Mouse (Mus musculus) heart, embryonic 12.5 days (tissue): Measurements from ENCODE around the gene Negr1. TPM values are rescaled to one million over a fixed set of nuclear protein-coding genes. Genes with fewer than 3 reads are reported as not detected.

Experiments used
- ATAC-seq: fragments of 200-750 bp; cut with Nextera tagmentation; 2 replicates; pipeline ENCODE4 v1.8.0; 2017; ENCODE audit warnings: moderate TSS enrichment, moderate library complexity; ENCODE audit not compliant: insufficient number of reproducible peaks, low FRiP score
- H3K27ac ChIP-seq: fragments of 300-500 bp; sonication (generic); 2 replicates; pipeline ENCODE4 v1.5.1; 2016; ENCODE audit warnings: mild to moderate bottlenecking, moderate library complexity; ENCODE audit not compliant: poor library complexity, severe bottlenecking
- H3K27me3 ChIP-seq: fragments of 300-500 bp; sonication (generic); replicated peaks from 2 replicates; pipeline ENCODE4 v1.6.1; 2016; ENCODE audit warnings: mild to moderate bottlenecking, moderate library complexity
- H3K36me3 ChIP-seq: fragments of 300-500 bp; sonication (generic); 2 replicates; pipeline ENCODE4 v1.6.1; 2016; ENCODE audit warnings: mild to moderate bottlenecking, moderate library complexity
- H3K4me1 ChIP-seq: fragments of 300-500 bp; sonication (generic); replicated peaks from 2 replicates; pipeline ENCODE4 v1.6.1; 2016; ENCODE audit warnings: mild to moderate bottlenecking
- H3K4me2 ChIP-seq: fragments of 300-500 bp; sonication (generic); 2 replicates; pipeline ENCODE4 v1.6.1; 2016; ENCODE audit warnings: mild to moderate bottlenecking, moderate library complexity
- H3K4me3 ChIP-seq: fragments of 300-500 bp; sonication (generic); 2 replicates; pipeline ENCODE4 v1.5.1; 2016; ENCODE audit warnings: mild to moderate bottlenecking
- H3K9ac ChIP-seq: fragments of 300-500 bp; sonication (generic); 2 replicates; pipeline ENCODE4 v1.6.1; 2016; ENCODE audit warnings: mild to moderate bottlenecking, moderate library complexity
- H3K9me3 ChIP-seq: fragments of 300-500 bp; sonication (generic); replicated peaks from 2 replicates; pipeline ENCODE4 v1.6.1; 2016; ENCODE audit warnings: mild to moderate bottlenecking, moderate library complexity
- WGBS: fragments of 180-500 bp; shearing (Covaris S2); methylation state at CpG from one replicate; pipeline ENCODE4 v1.1.7; 2016; 5-methylcytosine and 5-hydroxymethylcytosine counted together
- polyA plus RNA-seq: library from polyadenylated mRNA; unstranded; fragments of >200 nt; fragmentation: Nextera tagmentation; extraction: Ambion mirVana; gene quantifications from 2 replicates; pipeline ENCODE4 v1.2.1, GENCODE M21; 2016

The Negr1 gene
- polyA plus RNA-seq, 1 experiment from 2014 or later: 2.2 TPM

- Histone ChIP-seq H3K4me2 (no peak overlapping the region), H3K4me3 (no peak overlapping the region), H3K4me1 (peaks cover 7% of the 10 kb centered on the region), H3K9me3 (no peaks in the 10 kb centered on the region), H3K27me3 (no peaks in the 10 kb centered on the region), H3K9ac (no peak overlapping the region), H3K27ac (no peak overlapping the region), H3K36me3 (no peaks in the 10 kb centered on the region)
- ATAC-seq: no peak
Measured at GRCm38 (mm10) chr3:157109308-157109707, 547.7 kb downstream of the Negr1 start.

- ATAC-seq: peak; percentile 71
- H3K27me3 ChIP-seq: no peaks in the 10 kb centered on the region
- no peak overlapping the region for H3K4me3 ChIP-seq
- peak overlapping the region; percentile 29; the same call in 1 of the 2 replicates for H3K4me2 ChIP-seq
- no peaks in the 10 kb centered on the region for H3K9me3 ChIP-seq
- H3K4me1 ChIP-seq: peaks cover 26% of the 10 kb centered on the region
- peak overlapping the region; percentile 63 for H3K27ac ChIP-seq
- WGBS: 24% methylated on average over 5 of the region's 5 CpGs
- no peak overlapping the region for H3K9ac ChIP-seq
- H3K36me3 ChIP-seq: no peaks in the 10 kb centered on the region
Measured at GRCm38 (mm10) chr3:157115105-157115760, 553.6 kb downstream of the Negr1 start.

- Histone ChIP-seq H3K9me3 (no peaks in the 10 kb centered on the region), H3K4me2 (no peak overlapping the region), H3K9ac (no peak overlapping the region), H3K4me1 (peaks cover 26% of the 10 kb centered on the region), H3K36me3 (no peaks in the 10 kb centered on the region), H3K4me3 (no peak overlapping the region), H3K27ac (no peak overlapping the region), H3K27me3 (no peaks in the 10 kb centered on the region)
- no peak for ATAC-seq
- 98% methylated on average over 1 of the region's 1 CpGs for WGBS
Measured at GRCm38 (mm10) chr3:157116024-157116423, 554.4 kb downstream of the Negr1 start.

- H3K4me2 ChIP-seq: no peak overlapping the region
- no peak overlapping the region for H3K9ac ChIP-seq
- H3K27ac ChIP-seq: no peak overlapping the region
- no peak for ATAC-seq
- H3K36me3 ChIP-seq: no peaks in the 10 kb centered on the region
- H3K4me1 ChIP-seq: peaks cover 14% of the 10 kb centered on the region
- WGBS: 47% methylated on average over 2 of the region's 2 CpGs
- H3K9me3 ChIP-seq: no peaks in the 10 kb centered on the region
- no peaks in the 10 kb centered on the region for H3K27me3 ChIP-seq
- H3K4me3 ChIP-seq: no peak overlapping the region
Measured at GRCm38 (mm10) chr3:157119916-157120315, 558.3 kb downstream of the Negr1 start.

- H3K4me1 ChIP-seq: no peaks in the 10 kb centered on the region
- H3K4me3 ChIP-seq: no peak overlapping the region
- H3K27ac ChIP-seq: no peak overlapping the region
- ATAC-seq: no peak
- H3K27me3 ChIP-seq: no peaks in the 10 kb centered on the region
- no peak overlapping the region for H3K9ac ChIP-seq
- H3K36me3 ChIP-seq: no peaks in the 10 kb centered on the region
- no peak overlapping the region for H3K4me2 ChIP-seq
- no peaks in the 10 kb centered on the region for H3K9me3 ChIP-seq
- 78% methylated on average over 14 of the region's 14 CpGs for WGBS
Measured at GRCm38 (mm10) chr3:157146124-157146855, 584.7 kb downstream of the Negr1 start.

GRCm38 (mm10) chr3:157154902-157155301 is 593.3 kb downstream of the Negr1 start:
- H3K36me3 ChIP-seq: no peaks in the 10 kb centered on the region
- H3K9me3 ChIP-seq: no peaks in the 10 kb centered on the region
- WGBS: 78% methylated on average over 3 of the region's 3 CpGs
- ATAC-seq: no peak
- no peaks in the 10 kb centered on the region for H3K27me3 ChIP-seq
- no peak overlapping the region for H3K9ac ChIP-seq
- no peak overlapping the region for H3K4me3 ChIP-seq
- no peak overlapping the region for H3K27ac ChIP-seq
- H3K4me2 ChIP-seq: no peak overlapping the region
- no peaks in the 10 kb centered on the region for H3K4me1 ChIP-seq

GRCm38 (mm10) chr3:157155513-157155912 is 593.9 kb downstream of the Negr1 start:
- Histone ChIP-seq H3K4me3 (no peak overlapping the region), H3K9me3 (no peaks in the 10 kb centered on the region), H3K9ac (no peak overlapping the region), H3K4me2 (no peak overlapping the region), H3K27me3 (no peaks in the 10 kb centered on the region), H3K27ac (no peak overlapping the region), H3K4me1 (no peaks in the 10 kb centered on the region), H3K36me3 (no peaks in the 10 kb centered on the region)
- ATAC-seq: no peak

GRCm38 (mm10) chr3:157164840-157165595 is 603.4 kb downstream of the Negr1 start:
- 73% methylated on average over 3 of the region's 3 CpGs for WGBS
- no peak overlapping the region for H3K27ac ChIP-seq
- H3K4me1 ChIP-seq: peaks cover 2% of the 10 kb centered on the region; the same call in 1 of the 2 replicates
- no peak overlapping the region for H3K4me2 ChIP-seq
- H3K36me3 ChIP-seq: no peaks in the 10 kb centered on the region
- ATAC-seq: no peak
- H3K9me3 ChIP-seq: no peaks in the 10 kb centered on the region
- no peak overlapping the region for H3K9ac ChIP-seq
- H3K27me3 ChIP-seq: no peaks in the 10 kb centered on the region
- no peak overlapping the region for H3K4me3 ChIP-seq

DNA sequence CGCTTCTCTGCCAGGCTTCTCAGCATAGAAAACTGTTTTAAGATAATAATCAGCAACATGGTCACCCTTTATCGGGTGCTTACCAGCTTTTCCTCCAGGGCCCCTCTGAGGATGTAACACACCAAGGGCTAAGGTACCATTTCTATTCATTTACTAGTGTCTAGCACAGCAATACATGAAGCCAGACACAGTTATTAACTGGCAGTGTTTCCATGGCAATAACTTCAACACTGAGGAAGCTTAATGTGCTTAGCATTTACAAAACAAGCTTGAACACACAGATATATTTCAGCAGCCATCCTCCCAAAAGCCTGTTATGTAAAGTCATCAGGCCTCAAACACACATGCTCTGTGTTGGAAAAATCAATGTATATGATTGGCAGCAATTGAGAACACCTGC is 620.4 kb downstream of the Negr1 start:
- Histone ChIP-seq H3K27ac (no peak overlapping the region), H3K4me1 (no peaks in the 10 kb centered on the region), H3K36me3 (no peaks in the 10 kb centered on the region), H3K27me3 (no peaks in the 10 kb centered on the region), H3K9ac (no peak overlapping the region), H3K4me2 (no peak overlapping the region), H3K4me3 (no peak overlapping the region), H3K9me3 (no peaks in the 10 kb centered on the region)
- 72% methylated on average over 2 of the region's 2 CpGs for WGBS
- no peak for ATAC-seq

DNA sequence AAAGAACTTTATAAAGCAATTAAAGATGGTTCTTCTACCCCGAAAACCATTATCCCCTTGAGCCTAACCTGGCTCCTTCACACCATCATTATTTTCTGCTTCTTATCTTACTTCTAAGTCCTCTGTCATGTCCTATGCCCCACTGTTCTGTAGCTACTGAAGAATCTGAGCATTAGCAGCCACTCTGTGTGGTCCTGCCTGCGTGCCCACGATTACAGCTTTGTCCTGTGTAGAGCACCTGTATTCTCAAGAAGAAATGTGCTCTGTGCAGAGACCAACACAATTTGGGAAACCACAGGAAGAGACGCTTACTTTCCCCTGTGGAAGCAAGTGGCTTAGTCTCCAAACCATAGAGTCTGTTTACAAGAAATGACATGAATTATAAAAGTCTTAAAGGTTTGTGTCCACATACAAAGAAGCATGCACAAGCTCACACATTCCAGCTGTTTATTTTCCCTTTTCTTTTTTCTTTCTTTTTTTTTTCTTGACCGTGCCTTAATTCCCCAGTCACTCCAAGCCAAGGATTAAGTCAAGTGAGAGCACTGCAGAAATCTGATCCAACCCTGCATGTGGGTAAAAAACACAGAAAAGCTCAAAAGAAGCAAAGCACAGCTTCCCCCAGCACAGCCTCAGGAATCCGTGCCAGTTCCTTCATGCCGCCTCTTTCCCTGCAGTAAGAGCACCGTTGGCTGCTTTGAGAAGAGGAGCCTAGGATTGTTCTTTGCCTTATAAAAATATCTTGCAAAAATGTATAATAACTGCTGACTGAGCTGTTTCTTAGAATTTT is 627.5 kb downstream of the Negr1 start:
- H3K4me1 ChIP-seq: peaks cover 5% of the 10 kb centered on the region
- WGBS: 59% methylated on average over 8 of the region's 8 CpGs

DNA sequence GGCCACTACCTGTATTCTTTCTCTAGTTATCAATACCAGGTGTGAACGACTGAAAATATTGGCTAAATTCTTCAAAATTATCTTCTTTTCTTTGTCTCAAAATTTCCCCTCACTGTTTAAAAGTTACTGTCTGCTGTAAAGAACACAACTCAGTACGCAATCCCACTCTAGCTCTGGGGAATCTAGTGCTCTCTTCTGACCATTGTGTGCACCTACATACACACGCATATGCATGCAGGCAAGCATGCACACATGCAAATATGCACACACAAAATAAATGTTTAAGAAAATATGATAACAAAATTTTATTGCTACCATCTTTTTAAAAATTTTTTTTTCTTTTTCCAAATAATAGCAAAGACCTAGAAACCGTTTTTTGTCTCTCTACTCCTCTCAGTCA is 628.2 kb downstream of the Negr1 start:
- ATAC-seq: no peak
- no peak overlapping the region for H3K27ac ChIP-seq
- no peaks in the 10 kb centered on the region for H3K9me3 ChIP-seq
- H3K4me3 ChIP-seq: no peak overlapping the region
- WGBS: 78% methylated on average over 4 of the region's 4 CpGs
- no peaks in the 10 kb centered on the region for H3K36me3 ChIP-seq
- H3K4me1 ChIP-seq: peaks cover 5% of the 10 kb centered on the region
- no peak overlapping the region for H3K9ac ChIP-seq
- H3K4me2 ChIP-seq: no peak overlapping the region
- H3K27me3 ChIP-seq: no peaks in the 10 kb centered on the region

More for the DNA sequence above, 627.5 kb downstream of the Negr1 start:
- no peak overlapping the region for H3K4me2 ChIP-seq
- no peak overlapping the region for H3K4me3 ChIP-seq
- no peak for ATAC-seq
- H3K36me3 ChIP-seq: no peaks in the 10 kb centered on the region
- no peak overlapping the region for H3K27ac ChIP-seq
- no peaks in the 10 kb centered on the region for H3K27me3 ChIP-seq
- H3K9me3 ChIP-seq: no peaks in the 10 kb centered on the region
- H3K9ac ChIP-seq: no peak overlapping the region
